Mouse (Mus musculus) cortical plate, adult 2 months (tissue): ENCODE data around the gene Birc3.

Experiments
- CTCF ChIP-seq: fragments of 200-500 bp; IDR thresholded peaks from 2 replicates; pipeline ENCODE4 v1.5.1; 2011; ENCODE audit warnings: mild to moderate bottlenecking, control low read depth, low read length; ENCODE audit not compliant: insufficient read depth; ENCODE audit errors: extremely low read depth
- POLR2A ChIP-seq: fragments of 200-500 bp; IDR thresholded peaks from 2 replicates; pipeline ENCODE4 v1.6.1; 2011; ENCODE audit warnings: mild to moderate bottlenecking, low read length, control low read depth; ENCODE audit not compliant: insufficient read depth; ENCODE audit errors: extremely low read depth

GRCm38 (mm10) chr9:7805101-7805506, 67.9 kb downstream of the Birc3 start:
- TF ChIP-seq POLR2A (no peak), CTCF (no peak)
